8 mouse cellular contexts compared by ENCODE assay signal in genomic region chr19:5894002-5894678, GRCm38 (mm10). TPM values are rescaled to one million over a fixed set of nuclear protein-coding genes. Genes with fewer than 3 reads are reported as not detected.
A peak's percentile ranks its signal among the peaks of the same experiment; 100 is the strongest.
DNase-seq lines count a peak whose midpoint lies in the region; ATAC-seq and TF ChIP-seq lines count a peak whose summit lies in the region.

Gene Tigd3, minus strand, starts transcription at chr19:5894149.

- ATAC-seq in embryonic facial prominence, embryonic 14.5 days (ENCODE audit: low read depth): peak; percentile 96
- peak; percentile 98 for ATAC-seq in limb, embryonic 13.5 days (ENCODE audit: low FRiP score, low read depth)
- peak; percentile 97 for ATAC-seq in midbrain, embryonic 15.5 days (replicated peaks)

- no peaks in the 10 kb centered on the region; the same call in 1 of the 2 replicates for H3K4me1 ChIP-seq in bone marrow, adult 2 months (ENCODE audit: control insufficient read depth, insufficient read depth, low read length)
- H3K4me1 ChIP-seq in embryonic facial prominence, embryonic 14.5 days (ENCODE audit: control insufficient read depth, insufficient read depth, low read length): 0 out of 2 replicates have a peak, but pooled peaks cover 4% of the 10 kb centered on the region
- peaks cover 19% of the 10 kb centered on the region for H3K4me1 ChIP-seq in limb, embryonic 13.5 days
- H3K4me1 ChIP-seq in midbrain, embryonic 15.5 days: peaks cover 23% of the 10 kb centered on the region

- peak; percentile 95 for DNase-seq in A20 (ENCODE audit: low read depth, low spot score)
- DNase-seq in embryonic facial prominence, embryonic 14.5 days (ENCODE audit: low spot score): peak; percentile 98
- DNase-seq in heart, adult 8-10 months (ENCODE audit: low spot score): peak; percentile 95
- DNase-seq in kidney, adult 8-10 months: peak; percentile 93 to 94
- peak; percentile 79 to 89 for DNase-seq in spleen, adult 18-20 months

- peak within 1 kb of the TSS; percentile 82 for H3K4me2 ChIP-seq in embryonic facial prominence, embryonic 14.5 days (ENCODE audit: low read depth, low read length)
- H3K4me2 ChIP-seq in limb, embryonic 13.5 days (replicated peaks): peak within 1 kb of the TSS; percentile 90
- peak within 1 kb of the TSS; percentile 68 for H3K4me2 ChIP-seq in midbrain, embryonic 15.5 days

- TF ChIP-seq CTCF in bone marrow, adult 2 months (IDR thresholded peaks at IDR 0.05; ENCODE audit: control insufficient read depth, insufficient read depth, low read length): no peak

- peak; percentile 82; the same call in 1 of the 2 replicates for TF ChIP-seq POLR2A in bone marrow, adult 2 months (IDR thresholded peaks at IDR 0.05; ENCODE audit: borderline replicate concordance, control insufficient read depth, low read depth, low read length)

- peaks cover 42% of the 10 kb centered on the region for H3K36me3 ChIP-seq in embryonic facial prominence, embryonic 14.5 days (ENCODE audit: control insufficient read depth, insufficient read depth, low read length)
- H3K36me3 ChIP-seq in limb, embryonic 13.5 days: peaks cover 42% of the 10 kb centered on the region
- peaks cover 9% of the 10 kb centered on the region for H3K36me3 ChIP-seq in midbrain, embryonic 15.5 days (replicated peaks)

- peak within 1 kb of the TSS; percentile 86 for H3K9ac ChIP-seq in embryonic facial prominence, embryonic 14.5 days (ENCODE audit: low read depth, low read length)
- H3K9ac ChIP-seq in limb, embryonic 13.5 days: peak within 1 kb of the TSS; percentile 82
- peak within 1 kb of the TSS; percentile 79 for H3K9ac ChIP-seq in midbrain, embryonic 15.5 days

- H3K4me3 ChIP-seq in bone marrow, adult 2 months (replicated peaks; ENCODE audit: control insufficient read depth, low read depth, low read length): peak within 1 kb of the TSS; percentile 69
- peak within 1 kb of the TSS; percentile 63 for H3K4me3 ChIP-seq in embryonic facial prominence, embryonic 14.5 days (ENCODE audit: low read depth, low read length)
- peak within 1 kb of the TSS; percentile 62 for H3K4me3 ChIP-seq in limb, embryonic 13.5 days
- peak within 1 kb of the TSS; percentile 67 for H3K4me3 ChIP-seq in midbrain, embryonic 15.5 days

- no peak within 1 kb of the TSS; the same call in 1 of the 2 replicates for H3K27ac ChIP-seq in bone marrow, adult 2 months (ENCODE audit: control insufficient read depth, insufficient read depth, low read depth, low read length, poor library complexity)
- no peak within 1 kb of the TSS for H3K27ac ChIP-seq in embryonic facial prominence, embryonic 14.5 days (replicated peaks; ENCODE audit: low read depth, low read length)
- peak within 1 kb of the TSS; percentile 22 for H3K27ac ChIP-seq in limb, embryonic 13.5 days
- peak within 1 kb of the TSS; percentile 84 for H3K27ac ChIP-seq in midbrain, embryonic 15.5 days

- H3K27me3 ChIP-seq in embryonic facial prominence, embryonic 14.5 days (replicated peaks; ENCODE audit: control insufficient read depth, insufficient read depth, low read length): no peaks in the 10 kb centered on the region
- no peaks in the 10 kb centered on the region for H3K27me3 ChIP-seq in limb, embryonic 13.5 days
- H3K27me3 ChIP-seq in midbrain, embryonic 15.5 days (replicated peaks): no peaks in the 10 kb centered on the region

- 2% methylated on average over 36 of the region's 36 CpGs for WGBS in bone marrow, adult 2 months
- WGBS in embryonic facial prominence, embryonic 14.5 days: 7% methylated on average over 25 of the region's 36 CpGs
- 3% methylated on average over 36 of the region's 36 CpGs for WGBS in limb, embryonic 13.5 days
- 5% methylated on average over 36 of the region's 36 CpGs for WGBS in midbrain, embryonic 15.5 days

- no peaks in the 10 kb centered on the region for H3K9me3 ChIP-seq in embryonic facial prominence, embryonic 14.5 days (ENCODE audit: control insufficient read depth, low read length)
- no peaks in the 10 kb centered on the region for H3K9me3 ChIP-seq in limb, embryonic 13.5 days
- no peaks in the 10 kb centered on the region for H3K9me3 ChIP-seq in midbrain, embryonic 15.5 days

RNA-seq across cellular contexts. Expression of gene Tigd3, which starts in this region (rescaled TPM):
- polyA plus RNA-seq in bone marrow, adult 2 months (2011; ENCODE audit: insufficient read depth, insufficient read length, low replicate concordance, missing spikeins): 4.4 and 6.4 TPM in 2 replicates
- 1.4 and 2.0 TPM in 2 replicates for polyA plus RNA-seq in embryonic facial prominence, embryonic 14.5 days (2014; fragmentation: Nextera tagmentation; extraction: Ambion mirVana)
- total RNA-seq in heart, adult 8-10 months (2022): under 1 TPM; 0.23 to 0.50 (median 0.34) TPM
- polyA plus RNA-seq in limb, embryonic 13.5 days (2015; fragmentation: Nextera tagmentation; extraction: Ambion mirVana): 4.7 and 5.5 TPM in 2 replicates
- 13.8 and 16.4 TPM in 2 replicates for polyA plus RNA-seq in midbrain, embryonic 15.5 days (2015; fragmentation: Nextera tagmentation; extraction: Ambion mirVana)

Comparison
In these comparisons a context has a peak if more than half of its experiments do, and no peak if none do; other contexts are left out.
1. Peak in DNase-seq in heart, adult 8-10 months; RNA of the gene not detected or under 1 TPM.
2. H3K27ac ChIP-seq: peak in limb, embryonic 13.5 days (single experiment) and midbrain, embryonic 15.5 days (single experiment); none in bone marrow, adult 2 months (single experiment) and embryonic facial prominence, embryonic 14.5 days (single experiment).
3. Peak in every context shown above with its lines, with median percentiles within 50 percentile points of each other: DNase-seq, H3K4me3 ChIP-seq, ATAC-seq, H3K4me2 ChIP-seq and H3K9ac ChIP-seq.